Mouse (Mus musculus): ENCODE data around the gene Ncs1. TPM values are rescaled to one million over a fixed set of nuclear protein-coding genes. Genes with fewer than 3 reads are reported as not detected.

The Ncs1 gene
- polyA plus RNA-seq, 3 experiments from 2014 or later = 0.63 to 1.4 (median 1.4) TPM

GRCm38 (mm10) chr2:31282880-31283279, 37.3 kb downstream of the Ncs1 start:
- ATAC-seq = no peak

GRCm38 (mm10) chr2:31284531-31284930, 38.9 kb downstream of the Ncs1 start:
- no peak for ATAC-seq

- no peak for ATAC-seq
These were observed 45.8 kb downstream of the Ncs1 start for GRCm38 (mm10) chr2:31291421-31291820.

- ATAC-seq = no peak
These were observed 49.4 kb downstream of the Ncs1 start for GRCm38 (mm10) chr2:31294985-31295384.

- ATAC-seq = no peak
These were observed 50.8 kb downstream of the Ncs1 start for GRCm38 (mm10) chr2:31296395-31296794.

- peak; percentile 98 for ATAC-seq
These were observed 52.1 kb downstream of the Ncs1 start for GRCm38 (mm10) chr2:31297602-31298268.

GRCm38 (mm10) chr2:31298814-31299213, 53.2 kb downstream of the Ncs1 start:
- ATAC-seq = no peak

GRCm38 (mm10) chr2:31299266-31299665, 53.6 kb downstream of the Ncs1 start:
- ATAC-seq = no peak

GRCm38 (mm10) chr2:31299996-31300395, 54.4 kb downstream of the Ncs1 start:
- ATAC-seq = no peak

GRCm38 (mm10) chr2:31303177-31303576, 57.6 kb downstream of the Ncs1 start:
- peak; percentile 41 for ATAC-seq

- ATAC-seq = no peak
These were observed 58.6 kb downstream of the Ncs1 start for GRCm38 (mm10) chr2:31304191-31304590.

GRCm38 (mm10) chr2:31304801-31305665, 59.4 kb downstream of the Ncs1 start:
- ATAC-seq = no peak

GRCm38 (mm10) chr2:31305684-31306083, 60.1 kb downstream of the Ncs1 start:
- ATAC-seq = no peak

- no peak for ATAC-seq
These were observed 62.6 kb downstream of the Ncs1 start for GRCm38 (mm10) chr2:31308257-31308656.

GRCm38 (mm10) chr2:31309549-31309948, 63.9 kb downstream of the Ncs1 start:
- no peak for ATAC-seq

- ATAC-seq = no peak
These were observed 68.4 kb downstream of the Ncs1 start, which contains the start of gene Hmcn2 for GRCm38 (mm10) chr2:31314007-31314465. Hmcn2 (plus strand) TSS chr2:31314415.

GRCm38 (mm10) chr2:31318162-31318561, 72.5 kb downstream of the Ncs1 start:
- ATAC-seq = no peak

- ATAC-seq = no peak
These were observed 73.6 kb downstream of the Ncs1 start for GRCm38 (mm10) chr2:31319200-31319599.

GRCm38 (mm10) chr2:31327186-31327585, 81.6 kb downstream of the Ncs1 start:
- no peak for ATAC-seq

GRCm38 (mm10) chr2:31337706-31338330, 92.2 kb downstream of the Ncs1 start:
- ATAC-seq = no peak

- ATAC-seq = no peak
These were observed 94.2 kb downstream of the Ncs1 start for GRCm38 (mm10) chr2:31339826-31340225.

- no peak for ATAC-seq
These were observed 96.3 kb downstream of the Ncs1 start for GRCm38 (mm10) chr2:31341726-31342535.
